Mouse (Mus musculus) midbrain, embryonic 13.5 days (tissue): ENCODE measurements around the gene 2010111I01Rik. TPM values are rescaled to one million over a fixed set of nuclear protein-coding genes. Genes with fewer than 3 reads are reported as not detected.

Source experiments
- ATAC-seq: fragments of 200-750 bp; cut with Nextera tagmentation; 2 replicates; pipeline ENCODE4 v1.8.0; 2017; ENCODE audit warnings: mild to moderate bottlenecking, moderate TSS enrichment, moderate library complexity
- H3K27ac ChIP-seq: fragments of 300-500 bp; sonication (generic); 2 replicates; pipeline ENCODE4 v1.5.1; 2015; ENCODE audit warnings: inconsistent platforms, mild to moderate bottlenecking, moderate library complexity
- H3K27me3 ChIP-seq: fragments of 300-500 bp; sonication (generic); 2 replicates; pipeline ENCODE4 v1.6.1; 2015; ENCODE audit warnings: mild to moderate bottlenecking, inconsistent platforms
- H3K36me3 ChIP-seq: fragments of 300-500 bp; sonication (generic); 2 replicates; pipeline ENCODE4 v1.6.1; 2015; ENCODE audit warnings: mild to moderate bottlenecking, inconsistent platforms
- H3K4me1 ChIP-seq: fragments of 300-500 bp; sonication (generic); replicated peaks from 2 replicates; pipeline ENCODE4 v1.6.1; 2015; ENCODE audit warnings: inconsistent platforms
- H3K4me2 ChIP-seq: fragments of 300-500 bp; sonication (generic); replicated peaks from 2 replicates; pipeline ENCODE4 v1.6.1; 2015; ENCODE audit warnings: moderate library complexity, mild to moderate bottlenecking, inconsistent platforms
- H3K4me3 ChIP-seq: fragments of 300-500 bp; sonication (generic); replicated peaks from 2 replicates; pipeline ENCODE4 v1.5.1; 2015; ENCODE audit warnings: mild to moderate bottlenecking, inconsistent platforms
- H3K9ac ChIP-seq: fragments of 300-500 bp; sonication (generic); replicated peaks from 2 replicates; pipeline ENCODE4 v1.6.1; 2015; ENCODE audit warnings: mild to moderate bottlenecking, inconsistent platforms
- H3K9me3 ChIP-seq: fragments of 300-500 bp; sonication (generic); 2 replicates; pipeline ENCODE4 v1.6.1; 2016; ENCODE audit warnings: mild to moderate bottlenecking, inconsistent platforms
- WGBS: fragments of 180-500 bp; shearing (Covaris S2); methylation state at CpG from one replicate; pipeline ENCODE4 v1.1.7; 2015; 5-methylcytosine and 5-hydroxymethylcytosine counted together
- polyA plus RNA-seq: library from polyadenylated mRNA; unstranded; fragments of >200 nt; fragmentation: Nextera tagmentation; extraction: Ambion mirVana; gene quantifications from 2 replicates; pipeline ENCODE4 v1.2.1, GENCODE M21; 2015

Gene 2010111I01Rik
- polyA plus RNA-seq, 1 experiment from 2014 or later = 28.6 TPM

DNA sequence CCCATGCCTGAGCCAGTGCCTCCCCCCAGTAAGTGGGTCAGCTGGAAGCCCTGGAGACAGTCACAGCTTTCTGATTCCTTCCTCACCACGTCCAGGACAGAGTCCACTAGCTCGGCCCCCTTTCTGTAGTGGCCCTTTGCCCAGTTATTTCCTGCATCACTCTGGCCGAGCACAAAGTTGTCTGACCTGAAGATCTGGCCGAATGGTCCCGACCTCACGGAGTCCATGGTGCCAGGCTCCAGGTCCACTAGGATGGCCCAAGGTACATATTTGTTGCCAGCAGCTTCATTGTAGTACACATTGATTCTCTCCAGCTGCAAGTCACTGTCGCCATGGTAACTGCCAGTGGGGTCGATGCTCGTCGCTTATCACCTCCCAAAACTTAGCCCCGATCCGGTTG is 3.5 kb downstream of the 2010111I01Rik start:
- Histone ChIP-seq H3K36me3 (no peaks in the 10 kb centered on the region), H3K27me3 (no peaks in the 10 kb centered on the region), H3K4me3 (no peak overlapping the region), H3K9me3 (no peaks in the 10 kb centered on the region), H3K9ac (no peak overlapping the region), H3K4me1 (peaks cover 9% of the 10 kb centered on the region), H3K27ac (no peak overlapping the region), H3K4me2 (no peak overlapping the region)
- ATAC-seq = no peak
- 89% methylated on average over 12 of the region's 12 CpGs for WGBS

DNA sequence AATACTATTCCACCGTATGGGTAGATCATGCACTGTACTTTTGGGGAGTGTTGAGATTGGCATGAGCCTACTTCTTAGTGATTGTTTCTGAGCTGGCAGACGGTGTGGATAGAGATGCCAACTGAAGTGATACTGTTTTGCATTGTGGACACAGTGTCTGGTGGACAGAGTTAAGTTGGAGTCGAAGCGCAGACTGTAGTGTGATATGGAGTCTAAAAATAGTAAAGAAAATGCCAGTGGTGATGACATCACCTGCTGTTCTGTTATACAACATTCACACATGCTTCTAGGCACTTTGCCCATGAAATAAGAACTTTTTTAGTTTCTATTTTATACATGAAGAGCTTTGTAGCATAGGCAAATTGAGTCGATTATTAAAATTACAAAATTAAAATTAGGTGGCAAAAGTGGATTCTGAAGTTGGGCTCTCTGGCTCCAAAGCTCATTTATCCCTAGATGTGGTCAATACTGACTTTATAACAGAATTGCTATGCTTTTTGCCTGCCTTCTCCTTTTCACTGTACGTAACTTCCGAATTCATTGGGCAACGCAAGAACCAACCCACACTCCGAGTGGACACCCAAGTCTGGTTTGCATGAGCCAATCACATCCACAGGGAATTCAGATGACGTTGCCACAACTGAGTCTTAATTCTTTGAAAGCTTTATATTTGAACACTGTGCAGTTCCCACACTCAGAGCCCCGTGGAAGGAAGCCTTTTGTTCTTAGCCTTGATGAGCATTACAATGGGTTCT is 6.0 kb downstream of the 2010111I01Rik start:
- H3K27me3 ChIP-seq = no peaks in the 10 kb centered on the region
- no peak overlapping the region for H3K4me3 ChIP-seq
- 84% methylated on average over 11 of the region's 11 CpGs for WGBS
- peaks cover 3% of the 10 kb centered on the region for H3K4me1 ChIP-seq
- H3K9me3 ChIP-seq = no peaks in the 10 kb centered on the region
- no peak overlapping the region for H3K9ac ChIP-seq
- no peak overlapping the region for H3K4me2 ChIP-seq
- ATAC-seq = no peak
- H3K27ac ChIP-seq = no peak overlapping the region
- no peaks in the 10 kb centered on the region for H3K36me3 ChIP-seq

DNA sequence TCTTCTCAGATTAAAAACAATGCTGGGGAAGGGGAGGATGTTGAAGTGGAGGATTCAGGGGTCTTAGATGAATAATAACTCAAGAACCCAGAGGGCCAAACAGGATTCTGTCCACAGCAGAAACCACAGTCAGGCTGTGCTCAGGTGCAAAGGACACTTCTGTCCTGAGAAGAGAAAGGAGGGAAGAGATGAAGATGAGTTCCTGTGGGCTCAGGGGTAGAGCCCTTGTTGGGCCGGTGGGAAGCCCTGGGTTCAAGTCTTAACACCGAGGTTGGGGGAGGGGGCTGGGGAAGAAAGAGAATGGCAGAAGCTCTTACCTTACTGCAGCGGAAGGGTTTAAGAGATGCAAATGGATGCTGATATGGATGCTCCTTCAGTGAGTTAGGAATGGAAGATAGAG is 7.7 kb downstream of the 2010111I01Rik start:
- H3K4me3 ChIP-seq = no peak overlapping the region
- H3K4me2 ChIP-seq = no peak overlapping the region
- 85% methylated on average over 3 of the region's 3 CpGs for WGBS
- no peaks in the 10 kb centered on the region for H3K9me3 ChIP-seq
- no peaks in the 10 kb centered on the region for H3K36me3 ChIP-seq
- H3K9ac ChIP-seq = no peak overlapping the region
- H3K27me3 ChIP-seq = no peaks in the 10 kb centered on the region
- no peaks in the 10 kb centered on the region for H3K4me1 ChIP-seq
- no peak overlapping the region for H3K27ac ChIP-seq
- ATAC-seq = no peak

DNA sequence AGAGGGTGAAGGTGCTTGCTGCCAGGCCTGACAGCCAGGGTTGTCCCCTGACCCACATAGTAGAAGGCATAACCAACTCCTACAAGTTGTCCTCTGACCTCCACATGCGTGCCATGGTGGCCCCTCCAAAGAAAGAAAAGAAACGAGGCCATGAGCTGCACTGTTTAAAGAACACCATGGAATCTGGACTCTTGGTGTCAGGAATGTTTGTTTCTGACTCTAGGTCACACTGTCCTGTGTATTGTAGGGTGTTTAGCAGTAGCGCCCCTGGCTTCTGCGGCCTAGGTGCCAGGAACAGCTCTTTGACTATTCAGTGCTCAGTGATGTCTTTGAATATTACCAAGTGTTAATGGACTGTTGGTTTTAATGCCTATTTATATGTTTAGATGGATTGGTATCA is 8.4 kb downstream of the 2010111I01Rik start:
- no peak overlapping the region for H3K27ac ChIP-seq
- H3K4me1 ChIP-seq = no peaks in the 10 kb centered on the region
- H3K4me3 ChIP-seq = no peak overlapping the region
- no peaks in the 10 kb centered on the region for H3K27me3 ChIP-seq
- 90% methylated on average over 4 of the region's 4 CpGs for WGBS
- no peak for ATAC-seq
- no peak overlapping the region for H3K4me2 ChIP-seq
- H3K9ac ChIP-seq = no peak overlapping the region
- H3K9me3 ChIP-seq = no peaks in the 10 kb centered on the region
- no peaks in the 10 kb centered on the region for H3K36me3 ChIP-seq

DNA sequence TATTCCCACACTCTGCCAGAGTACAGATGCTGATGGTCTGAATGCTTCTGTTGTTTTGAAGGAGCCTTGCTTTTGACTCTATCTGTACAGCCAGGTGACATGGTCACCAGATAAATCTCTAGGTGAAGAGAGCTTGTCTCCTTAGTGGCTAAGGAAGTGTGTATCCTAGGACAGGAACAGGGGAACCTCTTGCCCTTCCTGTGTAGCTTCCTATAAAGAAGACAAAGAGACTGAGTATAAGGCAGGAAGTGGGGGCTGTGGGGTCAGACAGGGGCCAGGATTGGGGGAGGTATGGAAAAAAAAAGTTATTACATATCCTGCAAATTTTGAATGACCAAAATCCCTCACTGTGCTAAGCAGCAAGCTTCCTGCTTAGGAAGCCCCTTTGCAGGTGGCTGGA is 13.4 kb downstream of the 2010111I01Rik start:
- H3K36me3 ChIP-seq = no peaks in the 10 kb centered on the region
- H3K9me3 ChIP-seq = no peaks in the 10 kb centered on the region
- H3K4me1 ChIP-seq = no peaks in the 10 kb centered on the region
- no peak overlapping the region for H3K27ac ChIP-seq
- H3K27me3 ChIP-seq = no peaks in the 10 kb centered on the region
- no peak overlapping the region for H3K4me3 ChIP-seq
- H3K9ac ChIP-seq = no peak overlapping the region
- no peak overlapping the region for H3K4me2 ChIP-seq
- no peak for ATAC-seq

DNA sequence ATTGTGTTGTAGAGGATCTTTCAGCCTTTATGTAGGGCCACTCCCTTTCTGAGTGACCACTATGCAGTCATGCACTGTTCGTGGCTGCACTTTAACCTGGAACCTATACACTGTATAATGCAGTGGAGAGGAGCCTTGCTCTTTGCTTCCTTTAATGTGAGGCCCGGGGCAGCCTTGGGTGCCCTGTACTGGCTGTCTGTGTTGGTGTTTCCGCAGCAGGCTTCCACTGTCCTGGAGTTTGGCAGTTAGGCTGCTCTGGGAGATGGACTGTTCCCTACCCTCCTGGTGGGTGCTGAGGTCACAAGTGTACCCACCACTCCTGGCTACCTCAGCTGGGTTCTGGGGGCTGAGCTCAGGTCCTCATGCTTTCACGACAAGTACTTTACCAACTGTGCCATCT is 14.1 kb downstream of the 2010111I01Rik start:
- no peak overlapping the region for H3K4me2 ChIP-seq
- no peaks in the 10 kb centered on the region for H3K27me3 ChIP-seq
- no peaks in the 10 kb centered on the region for H3K4me1 ChIP-seq
- WGBS = 88% methylated on average over 4 of the region's 4 CpGs
- H3K27ac ChIP-seq = no peak overlapping the region
- H3K9ac ChIP-seq = no peak overlapping the region
- H3K36me3 ChIP-seq = no peaks in the 10 kb centered on the region
- no peaks in the 10 kb centered on the region for H3K9me3 ChIP-seq
- no peak overlapping the region for H3K4me3 ChIP-seq
- ATAC-seq = no peak

DNA sequence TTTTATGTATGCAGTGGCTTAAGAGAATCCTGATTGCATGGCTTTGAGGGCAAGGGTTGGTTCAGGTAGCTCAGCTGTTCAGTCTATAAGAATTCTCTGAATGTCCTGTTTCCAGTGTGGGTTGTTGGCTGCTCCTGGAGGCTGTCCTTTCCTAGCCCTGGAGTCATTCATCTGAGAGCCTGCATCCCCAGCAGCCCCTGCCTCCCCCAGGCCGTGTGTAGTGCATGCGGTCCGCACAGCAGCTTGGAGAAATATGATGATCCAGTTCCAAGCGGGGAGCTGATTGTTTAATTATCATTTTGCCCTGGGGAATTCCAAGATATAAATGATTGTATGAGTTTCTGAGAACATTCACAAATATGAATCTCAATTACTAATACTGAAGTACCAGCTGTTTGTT is 14.5 kb downstream of the 2010111I01Rik start:
- Histone ChIP-seq H3K36me3 (no peaks in the 10 kb centered on the region), H3K9ac (no peak overlapping the region), H3K27me3 (no peaks in the 10 kb centered on the region), H3K4me3 (no peak overlapping the region), H3K9me3 (no peaks in the 10 kb centered on the region), H3K4me2 (no peak overlapping the region), H3K4me1 (no peaks in the 10 kb centered on the region), H3K27ac (no peak overlapping the region)
- 80% methylated on average over 4 of the region's 4 CpGs for WGBS
- ATAC-seq = no peak

DNA sequence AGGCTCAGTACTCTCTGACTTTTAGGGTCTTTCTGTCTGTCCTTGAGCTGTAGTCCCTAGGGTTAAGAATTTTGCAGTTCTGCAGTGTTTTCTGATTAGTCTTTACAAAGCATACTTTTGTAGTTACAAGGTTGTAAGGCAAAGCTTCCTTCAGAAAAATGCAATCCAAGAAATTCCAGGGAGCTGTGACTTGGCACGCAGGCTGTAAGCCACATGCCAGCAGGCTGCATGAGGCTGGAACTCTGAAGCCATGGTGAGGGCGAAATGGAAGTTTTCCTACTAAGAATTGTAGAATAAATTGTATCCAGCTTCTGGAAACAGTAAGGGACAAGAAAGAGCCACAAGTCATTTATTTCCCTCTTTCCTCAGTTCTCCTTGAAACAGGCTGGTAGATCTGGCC is 15.4 kb downstream of the 2010111I01Rik start:
- WGBS = 89% methylated on average over 2 of the region's 2 CpGs
- Histone ChIP-seq H3K27me3 (no peaks in the 10 kb centered on the region), H3K36me3 (no peaks in the 10 kb centered on the region), H3K9ac (no peak overlapping the region), H3K4me3 (no peak overlapping the region), H3K4me1 (no peaks in the 10 kb centered on the region), H3K4me2 (no peak overlapping the region), H3K9me3 (no peaks in the 10 kb centered on the region), H3K27ac (no peak overlapping the region)
- no peak for ATAC-seq

DNA sequence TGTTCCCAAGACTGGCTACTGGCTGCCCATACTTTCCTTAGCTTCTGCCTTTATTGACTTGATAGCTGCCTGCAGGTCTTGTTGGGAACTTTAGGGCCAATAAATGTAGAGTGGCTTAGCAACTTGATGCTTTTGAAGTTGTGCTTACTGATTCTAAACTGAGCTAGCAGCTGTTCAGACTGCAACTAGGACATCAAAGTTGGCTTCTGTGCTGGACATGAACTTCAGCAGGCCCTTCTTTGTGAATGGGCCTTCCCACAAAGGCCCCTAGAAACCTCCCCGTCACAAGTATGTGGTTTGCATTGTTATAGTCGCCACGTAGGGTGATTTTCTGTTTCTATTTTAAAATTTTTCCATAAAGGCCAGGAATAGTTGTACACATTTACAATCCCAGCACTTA is 19.8 kb downstream of the 2010111I01Rik start:
- no peak overlapping the region for H3K9ac ChIP-seq
- ATAC-seq = no peak
- no peaks in the 10 kb centered on the region for H3K9me3 ChIP-seq
- no peak overlapping the region for H3K4me3 ChIP-seq
- WGBS = 82% methylated on average over 3 of the region's 3 CpGs
- no peaks in the 10 kb centered on the region for H3K36me3 ChIP-seq
- H3K4me2 ChIP-seq = no peak overlapping the region
- H3K27me3 ChIP-seq = no peaks in the 10 kb centered on the region
- H3K4me1 ChIP-seq = no peaks in the 10 kb centered on the region
- no peak overlapping the region for H3K27ac ChIP-seq

DNA sequence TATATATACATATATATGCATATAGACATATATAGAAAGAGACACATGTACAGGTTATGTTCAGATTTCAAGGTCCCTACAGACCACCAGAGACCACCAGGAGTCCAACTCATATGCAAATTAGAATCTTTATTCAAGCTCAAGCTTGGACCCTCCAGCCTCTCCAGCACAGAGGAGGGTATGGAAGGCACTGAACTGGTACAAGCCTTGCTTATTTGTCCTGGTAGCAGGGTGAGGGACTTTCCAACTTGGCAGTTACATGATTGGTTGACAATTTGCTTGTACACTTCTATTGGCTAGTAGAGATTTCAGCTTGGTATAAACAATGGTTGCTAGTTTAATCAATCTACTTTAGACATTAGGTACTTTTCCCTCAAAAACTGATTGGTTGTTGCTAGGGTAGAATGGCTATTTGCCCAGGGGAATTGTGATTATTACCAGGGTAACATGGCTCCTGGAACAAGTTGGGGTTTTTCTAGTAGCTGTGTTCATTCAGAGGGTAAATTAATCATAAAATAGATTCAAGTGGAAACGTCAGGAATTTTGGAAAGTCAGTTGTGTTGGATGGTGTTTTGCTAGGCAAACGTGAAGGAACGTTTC is 25.3 kb downstream of the 2010111I01Rik start:
- Histone ChIP-seq H3K9ac (no peak overlapping the region), H3K9me3 (no peaks in the 10 kb centered on the region), H3K4me3 (no peak overlapping the region), H3K36me3 (no peaks in the 10 kb centered on the region), H3K27me3 (no peaks in the 10 kb centered on the region), H3K27ac (no peak overlapping the region), H3K4me2 (no peak overlapping the region), H3K4me1 (no peaks in the 10 kb centered on the region)
- no peak for ATAC-seq
- WGBS = 84% methylated on average over 3 of the region's 3 CpGs

DNA sequence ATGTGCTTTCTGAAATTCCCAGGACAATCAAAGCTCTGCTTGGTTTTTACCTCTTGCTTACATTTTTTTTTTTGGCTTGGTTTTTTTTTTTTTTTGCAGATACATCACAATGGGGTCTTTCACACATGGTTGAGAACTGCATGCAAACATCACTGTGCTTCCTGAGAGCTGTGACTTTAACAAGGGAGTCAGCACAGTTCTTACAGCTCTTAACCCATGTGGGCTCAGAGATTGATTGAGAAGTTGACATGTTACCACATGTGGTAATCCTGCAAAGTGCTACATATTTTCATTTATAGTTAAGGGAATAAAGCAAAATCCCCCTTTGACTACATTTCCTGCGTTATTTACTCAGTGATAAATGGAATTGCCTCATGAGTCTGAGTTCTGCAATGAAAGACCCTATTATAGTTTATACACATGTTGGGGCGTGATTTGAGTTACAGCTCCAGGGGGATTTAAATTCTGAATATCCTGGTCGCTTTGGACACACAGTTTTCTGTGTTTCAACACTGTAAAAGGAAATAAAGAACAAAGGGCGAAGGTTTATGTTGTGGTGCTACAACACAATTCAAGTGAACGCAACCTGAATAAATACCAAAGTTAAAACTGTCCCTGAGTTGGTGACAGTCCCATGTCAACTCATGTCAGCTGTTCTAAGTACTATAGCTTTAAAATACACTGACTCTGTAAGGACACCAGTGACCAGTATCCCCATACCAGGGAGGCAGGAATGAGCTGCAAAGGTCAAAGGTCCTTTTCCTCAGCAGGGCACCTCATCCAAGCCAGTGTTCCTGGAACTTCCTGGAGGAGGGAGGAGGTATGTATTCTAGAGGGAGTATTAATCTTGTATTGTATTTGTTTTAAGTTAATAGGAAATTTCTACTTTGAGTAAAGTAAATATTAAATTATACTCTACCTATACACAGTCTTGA is 29.1 kb downstream of the 2010111I01Rik start:
- Histone ChIP-seq H3K27ac (no peak overlapping the region), H3K27me3 (no peaks in the 10 kb centered on the region), H3K9ac (no peak overlapping the region), H3K36me3 (no peaks in the 10 kb centered on the region), H3K4me1 (no peaks in the 10 kb centered on the region), H3K4me3 (no peak overlapping the region), H3K9me3 (no peaks in the 10 kb centered on the region), H3K4me2 (no peak overlapping the region)
- 87% methylated on average over 5 of the region's 5 CpGs for WGBS
- ATAC-seq = no peak

DNA sequence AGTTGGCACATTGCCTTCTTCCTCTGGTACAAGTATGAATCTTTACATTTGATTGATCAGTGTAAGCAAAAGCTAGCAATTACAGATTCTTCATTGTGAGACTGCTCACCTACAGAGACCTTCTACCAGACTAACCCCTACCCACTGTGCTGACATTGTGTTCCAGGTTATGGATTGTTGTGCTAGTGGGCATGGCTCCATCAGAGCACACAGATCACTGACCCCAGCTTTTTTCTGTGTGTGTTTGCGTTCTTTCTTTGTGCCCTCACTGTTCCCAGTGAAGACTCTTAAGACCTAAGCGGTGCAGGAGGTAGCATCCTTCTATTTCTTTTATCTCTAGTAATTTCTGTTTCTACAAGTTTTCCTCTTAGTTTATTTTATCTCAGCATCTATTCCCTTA is 32.1 kb downstream of the 2010111I01Rik start:
- Histone ChIP-seq H3K4me3 (no peak overlapping the region), H3K4me2 (no peak overlapping the region)
- WGBS = 90% methylated on average over 2 of the region's 2 CpGs

More for the DNA sequence above, 32.1 kb downstream of the 2010111I01Rik start:
- no peaks in the 10 kb centered on the region for H3K36me3 ChIP-seq
- H3K27ac ChIP-seq = no peak overlapping the region
- no peak overlapping the region for H3K9ac ChIP-seq
- no peaks in the 10 kb centered on the region for H3K9me3 ChIP-seq
- no peaks in the 10 kb centered on the region for H3K4me1 ChIP-seq
- H3K27me3 ChIP-seq = no peaks in the 10 kb centered on the region
- no peak for ATAC-seq
